Mouse (Mus musculus) CH12.LX (cell line): Measurements from ENCODE around the gene Polr3k. TPM values are rescaled to one million over a fixed set of nuclear protein-coding genes. Genes with fewer than 3 reads are reported as not detected.

Source experiments
- DNase-seq: peaks from one replicate; pipeline ENCODE4 v3.0.0-alpha.2; 2013; ENCODE audit errors: extremely low read depth
- H3K27ac ChIP-seq: 2 replicates; pipeline ENCODE4 v1.5.1; 2012; ENCODE audit warnings: low read depth, mild to moderate bottlenecking, control low read depth, moderate library complexity; ENCODE audit not compliant: insufficient read depth
- H3K27me3 ChIP-seq: replicated peaks from 2 replicates; pipeline ENCODE3; 2012; ENCODE audit warnings: inconsistent platforms
- H3K36me3 ChIP-seq, 2 experiments: replicated peaks in 1 of 2; 2 replicates each; pipeline versions ENCODE3 to v1.6.1; 2012; ENCODE audit warnings: inconsistent platforms in 1 of 2, low read length in 1 of 2, mild to moderate bottlenecking in 1 of 2, mixed read lengths in 1 of 2, moderate library complexity in 1 of 2; ENCODE audit not compliant: control insufficient read depth in 1 of 2, insufficient read depth in 1 of 2
- H3K4me1 ChIP-seq, 2 experiments: 2 replicates each; pipeline ENCODE4 v1.6.1; 2012; ENCODE audit warnings: inconsistent platforms in 1 of 2, moderate library complexity in 1 of 2; ENCODE audit not compliant: insufficient read depth in 2 of 2, control insufficient read depth in 1 of 2
- H3K4me2 ChIP-seq: 2 replicates; pipeline ENCODE4 v1.6.1; 2012; ENCODE audit warnings: low read depth, mild to moderate bottlenecking, control low read depth; ENCODE audit not compliant: poor library complexity, insufficient read depth, severe bottlenecking
- H3K4me3 ChIP-seq, 3 experiments: fragments of 150-350 bp in 1 of 3; sonication (generic) in 1 of 3; replicated peaks in 1 of 3; 2 replicates each; pipeline versions ENCODE3 to v1.5.1; 2011 to 2012; ENCODE audit warnings: low read depth in 2 of 3, low read length in 2 of 3, mild to moderate bottlenecking in 2 of 3, moderate library complexity in 2 of 3, control low read depth in 1 of 3, improper control_type of control experiment in 1 of 3, inconsistent platforms in 1 of 3, mixed read lengths in 1 of 3; ENCODE audit not compliant: poor library complexity in 1 of 3
- H3K79me2 ChIP-seq: replicated peaks from 2 replicates; pipeline ENCODE4 v1.6.1; 2012; ENCODE audit warnings: mild to moderate bottlenecking, moderate library complexity; ENCODE audit not compliant: control insufficient read depth, poor library complexity, insufficient read depth, severe bottlenecking; ENCODE audit errors: extremely low read depth
- H3K9ac ChIP-seq: 2 replicates; pipeline ENCODE4 v1.6.1; 2012; ENCODE audit warnings: low read depth, mild to moderate bottlenecking, control low read depth, moderate library complexity; ENCODE audit not compliant: insufficient read depth
- H3K9me3 ChIP-seq: replicated peaks from 2 replicates; pipeline ENCODE3; 2012; ENCODE audit warnings: low read length, inconsistent platforms, mixed read lengths
- BHLHE40 ChIP-seq: IDR thresholded peaks from 2 replicates; pipeline ENCODE4 v1.6.1; 2011; ENCODE audit warnings: mild to moderate bottlenecking, low read depth, low read length, improper control_type of control experiment
- CHD2 ChIP-seq: IDR thresholded peaks from 2 replicates; pipeline ENCODE4 v1.6.1; 2011; ENCODE audit warnings: low read length, improper control_type of control experiment
- ELF1 ChIP-seq: IDR thresholded peaks from 2 replicates; pipeline ENCODE4 v1.6.1; 2014; ENCODE audit warnings: low read depth, mild to moderate bottlenecking, inconsistent platforms, low read length, improper control_type of control experiment
- EP300 ChIP-seq: IDR thresholded peaks from 2 replicates; pipeline ENCODE4 v1.6.1; 2011; ENCODE audit warnings: low read length, improper control_type of control experiment
- HCFC1 ChIP-seq: IDR thresholded peaks from 2 replicates; pipeline ENCODE4 v1.6.1; 2012; ENCODE audit warnings: low read depth, mild to moderate bottlenecking, inconsistent platforms, low read length, improper control_type of control experiment
- IRF4 ChIP-seq: IDR thresholded peaks from 2 replicates; pipeline ENCODE4 v1.6.1; 2014; ENCODE audit warnings: low read depth, mild to moderate bottlenecking, inconsistent platforms, low read length, improper control_type of control experiment
- KAT2A ChIP-seq: IDR thresholded peaks from 2 replicates; pipeline ENCODE4 v1.6.1; 2012; ENCODE audit warnings: low read length, improper control_type of control experiment, inconsistent platforms; ENCODE audit not compliant: insufficient replicate concordance
- MAX ChIP-seq: IDR thresholded peaks from 2 replicates; pipeline ENCODE4 v1.6.1; 2011; ENCODE audit warnings: low read length, improper control_type of control experiment
- MAZ ChIP-seq: IDR thresholded peaks from 2 replicates; pipeline ENCODE4 v1.6.1; 2012; ENCODE audit warnings: low read depth, mild to moderate bottlenecking, inconsistent platforms, low read length, improper control_type of control experiment, moderate library complexity
- MXI1 ChIP-seq: IDR thresholded peaks from 2 replicates; pipeline ENCODE4 v1.6.1; 2011; ENCODE audit warnings: mild to moderate bottlenecking, low read depth, low read length, improper control_type of control experiment
- MYC ChIP-seq: IDR thresholded peaks from 2 replicates; pipeline ENCODE4 v1.6.1; 2011; ENCODE audit warnings: low read depth, mild to moderate bottlenecking, improper control_type of control experiment, low read length
- NELFE ChIP-seq: IDR thresholded peaks from 2 replicates; pipeline ENCODE4 v1.6.1; 2011; ENCODE audit warnings: low read depth, low read length, improper control_type of control experiment
- NRF1 ChIP-seq: IDR thresholded peaks from 2 replicates; pipeline ENCODE4 v1.6.1; 2014; ENCODE audit warnings: low read depth, mild to moderate bottlenecking, inconsistent platforms, low read length, improper control_type of control experiment, moderate library complexity
- POLR2A ChIP-seq: IDR thresholded peaks from 2 replicates; pipeline ENCODE4 v1.6.1; 2011; ENCODE audit warnings: low read depth, mild to moderate bottlenecking, improper control_type of control experiment, low read length
- RAD21 ChIP-seq: IDR thresholded peaks from 2 replicates; pipeline ENCODE4 v1.6.1; 2011; ENCODE audit warnings: low read depth, mild to moderate bottlenecking, low read length, improper control_type of control experiment, moderate library complexity
- RCOR1 ChIP-seq: conservative IDR thresholded peaks from 2 replicates; pipeline ENCODE4 v1.6.1; 2012; ENCODE audit warnings: low read depth, mild to moderate bottlenecking, inconsistent platforms, low read length, improper control_type of control experiment
- SIN3A ChIP-seq: IDR thresholded peaks from 2 replicates; pipeline ENCODE4 v1.6.1; 2012; ENCODE audit warnings: low read length, improper control_type of control experiment, inconsistent platforms
- SMC3 ChIP-seq: IDR thresholded peaks from 2 replicates; pipeline ENCODE4 v1.6.1; 2011; ENCODE audit warnings: low read depth, low read length, improper control_type of control experiment
- TBP ChIP-seq: conservative IDR thresholded peaks from 2 replicates; pipeline ENCODE4 v1.6.1; 2011; ENCODE audit warnings: low read depth, low read length, improper control_type of control experiment
- TCF12 ChIP-seq: IDR thresholded peaks from 2 replicates; pipeline ENCODE4 v1.6.1; 2014; ENCODE audit warnings: low read depth, mild to moderate bottlenecking, inconsistent platforms, low read length, improper control_type of control experiment
- USF1 ChIP-seq: IDR thresholded peaks from 2 replicates; pipeline ENCODE4 v1.6.1; 2014; ENCODE audit warnings: low read depth, mild to moderate bottlenecking, inconsistent platforms, low read length, improper control_type of control experiment
- USF2 ChIP-seq: conservative IDR thresholded peaks from 2 replicates; pipeline ENCODE4 v1.6.1; 2011; ENCODE audit warnings: low read depth, low read length, improper control_type of control experiment
- ZKSCAN1 ChIP-seq: IDR thresholded peaks from 2 replicates; pipeline ENCODE4 v1.6.1; 2012; ENCODE audit warnings: low read depth, inconsistent platforms, low read length, improper control_type of control experiment, borderline replicate concordance
- ZMIZ1 ChIP-seq: IDR thresholded peaks from 2 replicates; pipeline ENCODE4 v1.6.1; 2012; ENCODE audit warnings: low read depth, mild to moderate bottlenecking, inconsistent platforms, low read length, improper control_type of control experiment
- dilution Hi-C: fragments of 300-500 bp; cut with MboI; formaldehyde crosslinking; loops from 2 replicates; pipeline ENCODE4 v1.14.3; 2020; ENCODE audit warnings: low sequenced_read_pairs; ENCODE audit not compliant: extremely low pct_unique_long_range_greater_than_20kb, extremely low pct_ligation_motif_present
- in situ Hi-C: fragments of 300-500 bp; cut with MboI; formaldehyde crosslinking; loops from 3 replicates; pipeline ENCODE4 v1.14.3; 2019; ENCODE audit warnings: low sequenced_read_pairs, low pct_ligation_motif_present, low pct_unique_long_range_greater_than_20kb, mixed read lengths
- polyA plus RNA-seq: library from polyadenylated mRNA; unstranded; fragments of >175 nt; gene quantifications from 2 replicates; pipeline ENCODE4 v1.2.1, GENCODE M21; 2012; ENCODE audit warnings: low read depth; ENCODE audit not compliant: insufficient read length
- total RNA-seq, 2 experiments: library from RNA; depleted of rRNA; stranded (reverse); fragments of 300-350 nt in 1 of 2; fragments of >200 nt in 1 of 2; gene quantifications; 2 replicates each; pipeline ENCODE4 v1.2.3; 2012 to 2014

Gene Polr3k
- total RNA-seq (2012; rRNA removed) (38.3 and 39.4 TPM in 2 replicates), total RNA-seq (2014; rRNA removed) (50.7 and 55.9 TPM in 2 replicates), polyA plus RNA-seq (28.5 and 30.5 TPM in 2 replicates)

- H3K27ac ChIP-seq: 0 out of 2 replicates have a peak within 1 kb of the TSS, but pooled peaks have one; percentile 5
- DNase-seq: peak; percentile 97
- H3K4me2 ChIP-seq: peak within 1 kb of the TSS; percentile 100
- H3K4me1 ChIP-seq: peaks cover 2 to 21% of the 10 kb centered on the region in 2 experiments; a peak in 2 of 4 replicates
- in situ Hi-C loops: no loop called here
- peaks cover 13% of the 10 kb centered on the region for H3K79me2 ChIP-seq
- peak within 1 kb of the TSS; percentile 78 to 94 (median 84) for H3K4me3 ChIP-seq
- dilution Hi-C loops: no loop called here
- TF ChIP-seq IRF4 (peak; percentile 41; the same call in 1 of the 2 replicates), SIN3A (peak; percentile 94), MYC (peak; percentile 63; the same call in 1 of the 2 replicates), MXI1 (peak; percentile 89), SMC3 (no peak), EP300 (no peak), ZKSCAN1 (no peak), BHLHE40 (peak; percentile 47; the same call in 1 of the 2 replicates), RAD21 (no peak; the same call in 1 of the 2 replicates), MAZ (no peak), MAX (peak; percentile 73), RCOR1 (no peak; the same call in 1 of the 2 replicates), TCF12 (peak; percentile 75), ELF1 (peak; percentile 93), ZMIZ1 (peak; percentile 95), NELFE (peak; percentile 94), CHD2 (peak; percentile 80), USF2 (no peak), TBP (0 out of 2 replicates have a peak, but pooled peaks have one; percentile 45), KAT2A (peak; percentile 52; the same call in 1 of the 2 replicates), POLR2A (peak; percentile 88), NRF1 (peak; percentile 82), USF1 (no peak), HCFC1 (peak; percentile 78)
- TF ChIP-seq, all 38 proteins: peak for 16
- Histone ChIP-seq H3K36me3 (peaks cover 12 to 19% of the 10 kb centered on the region in 2 experiments), H3K27me3 (no peaks in the 10 kb centered on the region), H3K9ac (peak within 1 kb of the TSS; percentile 82), H3K9me3 (no peaks in the 10 kb centered on the region)
Measured at GRCm38 (mm10) chr2:181863791-181864535, at the start of gene Polr3k. Gene Polr3k (plus strand): TSS chr2:181864337.
